Mouse (Mus musculus) right cerebral cortex, adult 2 months (tissue): ENCODE results near the gene Ice1.

Experiments used
- DNase-seq, 2 experiments: peaks; one replicate each; pipeline ENCODE4 v3.0.0; 2021 to 2022; ENCODE audit warnings: low spot score in 2 of 2

Ice1 gene

DNA sequence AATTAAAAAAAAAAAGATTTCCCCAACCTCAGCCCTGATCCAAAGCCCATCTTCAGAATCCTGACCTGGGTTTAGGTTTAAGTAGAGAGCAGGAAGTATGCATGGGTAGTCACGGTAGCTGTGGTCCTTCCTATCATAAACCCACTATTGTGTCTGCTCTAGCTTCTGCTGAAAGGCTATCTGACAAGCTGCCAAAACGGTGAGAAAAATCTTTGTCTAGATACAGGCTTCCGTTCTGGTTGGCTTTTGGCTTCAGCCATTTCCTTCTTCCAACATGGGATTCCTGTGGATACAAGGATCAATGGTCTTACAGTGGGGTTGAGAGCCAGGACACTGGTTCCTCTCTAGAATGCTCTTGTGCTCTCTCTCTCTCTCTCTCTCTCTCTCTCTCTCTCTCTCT lies 2.2 kb upstream of the Ice1 start:
- DNase-seq = no peak

DNA sequence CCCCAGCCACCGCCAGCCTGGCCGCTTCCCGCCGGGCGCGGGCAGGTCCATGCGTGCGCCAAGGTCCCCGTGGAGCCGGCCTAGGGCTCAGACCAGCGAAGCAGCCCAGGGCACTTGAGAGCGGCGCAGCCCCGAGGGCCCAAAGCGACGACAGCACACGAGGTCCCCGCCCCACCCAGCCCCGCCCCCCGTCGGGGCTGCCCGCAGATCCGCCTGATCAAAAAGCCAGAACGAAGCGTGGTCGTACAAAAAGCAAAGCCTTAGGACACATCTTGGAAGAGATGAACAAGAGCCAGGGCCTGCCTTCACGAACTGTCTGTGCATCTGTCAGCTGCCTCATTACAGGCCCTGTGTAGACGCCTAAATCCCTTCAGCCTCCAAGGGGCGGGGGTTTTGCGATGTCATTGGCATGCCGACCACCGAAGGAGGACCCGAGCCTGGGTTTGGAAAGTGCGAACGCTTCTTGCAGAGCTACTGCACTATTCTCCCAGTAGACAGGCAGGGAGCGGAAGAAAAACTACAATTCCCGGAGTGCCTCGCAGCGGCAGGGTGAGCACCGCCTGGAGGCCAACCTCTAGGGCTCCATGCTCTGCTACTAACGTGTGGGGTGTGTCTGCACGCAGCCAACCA lies 343 bp upstream of the Ice1 start:
- peak; percentile 96 to 97 for DNase-seq

- no peak for DNase-seq
These were observed 728 bp downstream of the Ice1 start for GRCm38 (mm10) chr13:70636706-70637105.

DNA sequence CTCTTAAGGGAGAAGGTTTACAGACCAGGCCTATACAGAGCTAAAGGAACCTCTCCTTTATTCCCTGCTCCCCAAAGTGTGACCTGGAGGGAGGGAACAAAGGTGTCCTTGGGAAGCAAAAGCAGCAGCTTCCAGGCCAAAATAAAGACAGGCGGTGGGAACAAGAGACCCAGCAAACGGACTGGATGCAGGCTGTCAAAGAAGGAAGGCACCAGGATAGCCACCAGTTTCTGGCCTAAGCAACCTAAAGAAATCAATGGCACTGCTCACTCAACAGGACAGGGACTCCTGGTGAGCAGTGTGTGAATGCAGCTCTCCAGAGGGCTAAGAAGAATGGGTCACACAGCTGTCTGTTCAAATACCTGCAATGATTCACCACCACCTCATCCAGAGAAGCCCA lies 1.8 kb downstream of the Ice1 start:
- DNase-seq = no peak

- no peak for DNase-seq
These were observed 11.0 kb downstream of the Ice1 start for GRCm38 (mm10) chr13:70626416-70626815.

GRCm38 (mm10) chr13:70625665-70626064 lies 11.8 kb downstream of the Ice1 start:
- DNase-seq = no peak

DNA sequence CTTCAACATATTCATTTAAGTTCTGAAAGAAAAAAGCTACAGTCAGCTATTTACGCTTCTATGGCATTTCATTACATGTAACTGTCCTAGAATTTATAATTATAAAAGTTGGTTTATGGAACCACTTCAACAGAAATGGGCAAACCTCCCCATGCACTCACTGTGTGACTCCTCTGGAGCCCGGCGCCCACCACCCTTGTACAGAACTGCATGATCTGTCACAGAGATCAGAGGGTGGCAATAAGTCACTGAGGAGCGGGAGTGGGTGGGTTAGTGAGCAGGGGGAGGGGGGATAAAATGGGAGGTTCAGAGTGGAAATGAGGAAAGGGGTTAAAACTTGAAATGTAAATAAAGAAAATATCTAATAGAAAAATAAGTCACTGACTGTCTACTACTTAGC lies 13.0 kb downstream of the Ice1 start:
- no peak for DNase-seq

GRCm38 (mm10) chr13:70622461-70623057 lies 14.9 kb downstream of the Ice1 start:
- DNase-seq = no peak

GRCm38 (mm10) chr13:70621509-70621908 lies 15.9 kb downstream of the Ice1 start:
- no peak for DNase-seq

GRCm38 (mm10) chr13:70612837-70613236 lies 24.6 kb downstream of the Ice1 start:
- no peak for DNase-seq

- DNase-seq = peak; percentile 83 to 86
These were observed 26.7 kb downstream of the Ice1 start for GRCm38 (mm10) chr13:70610431-70611420.

- DNase-seq = no peak
These were observed 27.8 kb downstream of the Ice1 start for GRCm38 (mm10) chr13:70609632-70610031.

- no peak for DNase-seq
These were observed 32.1 kb downstream of the Ice1 start for GRCm38 (mm10) chr13:70605366-70605765.

DNA sequence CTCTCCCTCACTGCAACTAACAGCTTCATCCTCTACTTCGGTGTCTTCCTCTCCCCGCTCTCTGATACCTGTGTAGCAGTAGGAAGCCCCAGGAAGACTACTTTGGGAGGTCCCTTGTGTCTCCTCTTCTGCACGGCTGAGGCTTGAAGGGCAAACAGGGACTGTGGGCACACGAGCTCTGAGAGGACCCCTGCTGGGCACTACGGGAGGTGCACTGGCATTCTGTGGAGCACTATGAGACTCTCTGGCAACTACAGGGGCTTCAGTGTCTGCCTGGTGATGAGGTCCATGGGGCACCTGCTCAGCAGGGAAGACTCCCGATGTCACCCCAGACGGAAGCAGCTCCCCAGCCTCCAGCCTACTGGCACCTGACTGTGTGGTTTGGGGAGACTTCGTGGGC lies 32.7 kb downstream of the Ice1 start:
- DNase-seq = no peak

- no peak for DNase-seq
These were observed 35.9 kb downstream of the Ice1 start for GRCm38 (mm10) chr13:70601566-70601965.

DNA sequence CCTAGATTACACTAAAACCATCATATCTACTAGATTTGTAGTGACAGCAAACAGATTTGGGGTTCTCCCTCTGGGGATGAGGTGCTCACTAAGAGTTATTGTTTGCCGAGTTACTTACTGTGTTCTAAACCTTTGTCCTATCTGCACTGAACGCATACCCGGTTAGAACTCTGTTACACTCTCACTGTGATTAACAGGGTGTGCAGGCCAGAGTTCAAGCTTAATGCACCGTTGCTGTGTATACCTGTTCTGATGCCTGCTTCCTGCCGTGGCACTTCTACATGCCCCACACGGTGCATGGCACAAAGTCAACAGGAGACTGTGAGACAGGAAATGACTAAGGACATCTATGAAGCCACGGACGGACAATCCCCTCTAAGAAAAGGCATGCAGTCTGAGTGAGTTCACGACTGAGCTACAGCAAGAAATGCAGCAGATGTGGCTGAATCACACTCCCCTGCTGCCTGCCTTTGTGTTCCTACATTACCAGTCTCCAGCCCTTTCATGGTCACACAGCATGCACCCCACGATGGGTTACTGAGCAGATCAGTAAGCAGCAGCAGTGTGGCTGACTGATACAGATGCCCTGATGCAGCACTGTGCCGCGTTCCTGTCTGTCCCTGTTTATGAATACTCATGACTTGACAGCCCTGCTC lies 37.3 kb downstream of the Ice1 start:
- DNase-seq = no peak

DNA sequence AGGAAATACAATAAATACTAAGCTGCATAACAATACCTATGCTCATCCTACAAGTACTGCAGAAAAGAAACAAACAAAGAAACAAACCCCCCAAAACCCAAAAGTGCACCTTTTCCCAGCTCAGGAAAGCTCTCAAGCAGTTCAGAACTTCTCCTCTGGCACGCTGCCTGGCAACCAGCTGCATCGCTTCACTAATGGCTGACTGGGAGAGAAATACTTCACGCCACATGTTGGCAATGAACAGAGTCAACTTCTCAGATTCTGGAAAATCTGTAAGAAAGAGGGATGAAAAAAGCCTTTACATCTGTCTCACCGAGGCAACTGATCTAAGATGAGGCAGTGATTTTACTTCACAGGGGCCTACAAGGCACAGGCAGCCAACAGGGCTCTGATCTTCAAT lies 38.5 kb downstream of the Ice1 start:
- DNase-seq = peak; percentile 41 to 47

- DNase-seq = no peak
These were observed 40.5 kb downstream of the Ice1 start for GRCm38 (mm10) chr13:70596901-70597300.

DNA sequence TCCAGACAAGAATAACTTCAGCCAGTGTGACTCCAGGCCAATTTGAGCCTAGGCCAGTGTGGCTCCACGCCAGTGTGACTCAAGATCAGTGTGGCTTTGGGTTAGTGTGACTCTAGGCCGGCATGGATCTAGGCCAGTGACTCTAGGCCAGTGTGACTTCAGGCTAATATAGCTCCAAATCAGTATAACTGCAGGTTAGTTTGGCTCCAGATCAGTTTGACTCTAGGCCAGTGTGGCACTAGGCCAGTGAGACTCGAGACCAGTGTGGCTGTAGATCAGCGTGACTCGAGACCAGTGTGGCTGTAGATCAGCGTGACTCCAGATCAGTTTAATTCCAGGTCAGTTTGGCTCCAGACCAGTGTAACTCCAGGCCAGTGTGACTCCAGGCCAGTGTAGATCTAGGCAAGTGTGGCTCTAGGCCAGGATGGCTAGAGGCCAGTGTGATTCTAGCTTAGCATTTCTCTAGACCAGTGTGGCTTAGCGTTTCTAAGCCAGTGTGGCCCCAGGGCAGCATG lies 47.1 kb downstream of the Ice1 start:
- no peak for DNase-seq

GRCm38 (mm10) chr13:70586969-70587368 lies 50.5 kb downstream of the Ice1 start:
- peak; percentile 82 to 87 for DNase-seq

DNA sequence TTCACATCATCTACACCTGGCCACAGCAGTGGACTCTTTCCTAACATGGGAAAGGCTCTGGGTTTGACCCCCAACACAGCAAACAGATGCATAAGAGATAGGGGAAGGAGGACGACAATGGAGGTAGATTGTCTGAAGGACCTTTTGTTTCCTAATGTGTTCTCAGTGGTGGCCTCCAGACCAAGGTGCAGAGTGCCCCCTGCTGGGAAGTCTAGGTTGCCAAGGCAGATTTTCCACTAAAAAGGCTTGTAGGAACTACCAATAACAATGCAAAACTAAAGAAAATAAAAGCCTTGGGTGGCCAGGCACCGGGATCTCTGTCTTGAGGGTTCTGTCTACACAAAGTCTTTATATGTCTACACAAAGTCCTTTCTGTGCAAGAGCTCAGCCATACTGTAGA lies 54.9 kb downstream of the Ice1 start:
- peak; percentile 78 to 79 for DNase-seq

- DNase-seq = no peak
These were observed 55.9 kb downstream of the Ice1 start for GRCm38 (mm10) chr13:70581509-70581908.
